Mouse (Mus musculus): ENCODE results near the gene Map4k4. TPM values are rescaled to one million over a fixed set of nuclear protein-coding genes. Genes with fewer than 3 reads are reported as not detected.

Map4k4 gene
- polyA plus RNA-seq, 1 experiment from 2014 or later: 173 TPM

DNA sequence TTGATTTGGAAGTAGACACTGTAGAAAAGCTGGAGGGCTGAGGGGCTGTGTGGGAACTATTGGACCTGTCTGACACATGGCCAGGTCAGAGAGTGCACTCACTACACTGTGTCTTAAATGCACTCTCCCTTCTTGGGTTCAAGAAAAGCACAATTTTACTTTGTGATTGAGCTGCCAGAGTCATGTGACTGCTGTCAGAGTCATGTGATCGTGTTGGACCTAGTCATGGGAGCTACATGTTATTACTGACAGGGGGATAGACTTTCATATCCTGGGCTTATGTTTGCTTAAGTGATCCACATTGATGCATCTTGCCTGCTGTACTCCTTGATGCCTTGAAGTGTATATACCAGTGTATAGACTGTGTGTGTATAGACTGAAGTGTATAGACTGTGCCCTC lies 59.9 kb downstream of the Map4k4 start:
- CTCF ChIA-PET: interaction anchor here (1.2 to 1.6 kb wide), 2 partner anchors 14 to 17 kb away, joined by 4 read pairs; no protein-coding TSS in a partner anchor
- TF ChIP-seq CTCF (IDR thresholded peaks at IDR 0.05): no peak
- in situ Hi-C loops (cut with MboI; ENCODE audit: low pct_unique_long_range_greater_than_20kb): loop anchor here (10.0 kb wide), 1 partner anchor 196 kb away; no protein-coding TSS in a partner anchor
- POLR2A ChIA-PET: no interaction called here
- DNase-seq (ENCODE audit: low read depth, low spot score): no peak
- H3K27me3 ChIP-seq: no peaks in the 10 kb centered on the region
- ATAC-seq: no peak

DNA sequence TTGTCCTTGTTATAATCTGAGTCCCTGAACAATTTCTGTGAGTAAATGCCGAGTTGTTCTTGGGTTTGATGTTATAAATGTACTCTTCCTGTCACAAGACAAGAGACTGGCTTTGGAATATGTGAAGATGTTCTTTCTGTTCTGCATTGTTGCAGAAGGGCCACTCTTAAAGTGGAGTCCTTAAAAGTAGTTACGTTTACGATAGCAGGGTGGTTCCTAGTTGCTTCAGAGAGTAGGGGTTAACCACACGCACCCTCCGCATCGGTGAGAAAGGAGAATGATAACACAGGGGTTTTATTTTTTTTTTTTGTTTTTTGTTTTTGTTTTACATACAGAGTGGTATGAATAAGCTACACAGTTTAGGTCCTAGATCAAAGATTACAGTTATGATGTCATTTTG lies 60.4 kb downstream of the Map4k4 start:
- POLR2A ChIA-PET: no interaction called here
- no peak for ATAC-seq
- no peaks in the 10 kb centered on the region for H3K27me3 ChIP-seq
- CTCF ChIA-PET: interaction anchor here (1.2 to 1.6 kb wide), 2 partner anchors 15 to 17 kb away, joined by 4 read pairs; no protein-coding TSS in a partner anchor
- DNase-seq (ENCODE audit: low read depth, low spot score): no peak
- in situ Hi-C loops (cut with MboI; ENCODE audit: low pct_unique_long_range_greater_than_20kb): loop anchor here (10.0 kb wide), 1 partner anchor 196 kb away; no protein-coding TSS in a partner anchor
- TF ChIP-seq CTCF (IDR thresholded peaks at IDR 0.05): no peak

DNA sequence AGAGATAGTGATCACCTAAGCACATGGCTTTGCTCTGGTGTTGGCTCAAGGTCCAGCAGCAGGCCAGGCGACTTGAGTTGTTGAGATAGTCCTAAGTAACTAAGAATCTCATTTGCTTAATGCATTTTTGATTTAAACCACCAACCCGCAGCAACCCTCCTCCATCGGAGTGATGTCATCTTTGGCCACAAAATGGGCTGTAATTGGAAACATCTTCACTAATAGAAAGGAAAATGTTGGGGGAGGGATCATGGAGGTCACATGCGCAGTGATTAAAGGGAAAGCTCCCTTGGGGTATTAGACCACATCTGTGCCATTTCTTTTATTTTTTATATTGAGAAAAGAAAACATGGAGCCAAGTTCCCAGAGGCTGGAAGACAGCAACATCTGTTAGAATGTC lies 61.6 kb downstream of the Map4k4 start:
- H3K27me3 ChIP-seq: no peaks in the 10 kb centered on the region
- DNase-seq (ENCODE audit: low read depth, low spot score) (no peak), ATAC-seq (no peak)
- ChIA-PET CTCF (interaction anchor here (2.3 kb wide), 1 partner anchor 8 kb away, joined by 9 read pairs; no protein-coding TSS in a partner anchor), POLR2A (no interaction called here)
- in situ Hi-C loops (cut with MboI; ENCODE audit: low pct_unique_long_range_greater_than_20kb): loop anchor here (10.0 kb wide), 1 partner anchor 198 kb away; no protein-coding TSS in a partner anchor
- no peak for TF ChIP-seq CTCF (IDR thresholded peaks at IDR 0.05)

DNA sequence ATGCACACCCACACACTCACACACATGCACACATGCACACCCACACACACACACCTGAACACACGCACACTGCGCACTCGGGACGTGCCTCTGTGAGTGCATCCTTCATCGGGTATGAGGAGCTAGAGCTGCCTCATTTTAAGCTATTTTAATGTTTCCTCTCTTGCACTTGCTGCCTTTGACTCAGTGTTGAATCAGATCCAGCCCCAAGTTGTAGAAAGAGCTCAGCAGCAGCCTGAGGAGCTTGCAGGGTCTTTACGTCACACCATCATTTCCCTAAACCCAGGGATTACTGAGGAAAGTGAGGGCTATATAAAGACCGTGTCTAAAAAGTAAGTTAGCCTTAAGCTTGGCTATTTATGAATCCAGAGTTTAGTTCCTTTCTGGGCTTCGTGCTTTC lies 62.1 kb downstream of the Map4k4 start:
- DNase-seq (ENCODE audit: low read depth, low spot score) (no peak), ATAC-seq (no peak)
- TF ChIP-seq CTCF (IDR thresholded peaks at IDR 0.05): no peak
- ChIA-PET POLR2A (interaction anchor here (1.4 kb wide), 1 partner anchor 16 kb away, joined by 4 read pairs; no protein-coding TSS in a partner anchor), CTCF (interaction anchor here (0.9 to 2.3 kb wide), 2 partner anchors 9 to 51 kb away, joined by 3 to 9 read pairs; no protein-coding TSS in a partner anchor)
- in situ Hi-C loops (cut with MboI; ENCODE audit: low pct_unique_long_range_greater_than_20kb): loop anchor here (10.0 kb wide), 1 partner anchor 198 kb away; no protein-coding TSS in a partner anchor
- H3K27me3 ChIP-seq: no peaks in the 10 kb centered on the region

DNA sequence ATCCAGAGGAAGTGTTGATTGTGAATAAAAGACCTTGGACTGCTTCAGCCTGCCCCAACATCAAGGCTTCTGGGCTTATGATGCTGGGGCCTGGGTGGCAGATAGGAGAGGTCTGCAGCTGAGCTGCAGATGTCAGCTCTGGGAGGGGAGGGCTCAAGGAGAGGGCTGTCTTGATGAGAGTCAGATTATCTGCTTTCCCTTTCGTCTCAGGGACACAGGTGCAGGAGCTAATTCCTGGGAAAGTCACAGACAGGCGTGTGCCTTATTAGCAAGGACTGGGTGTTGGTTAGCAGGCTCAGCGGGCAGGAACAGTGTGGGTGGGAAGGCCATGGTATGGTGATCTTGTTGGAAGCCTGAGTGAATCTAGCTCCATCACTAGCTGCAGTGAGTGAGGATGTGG lies 63.1 kb downstream of the Map4k4 start:
- CTCF ChIA-PET: interaction anchor here (0.7 to 2.3 kb wide), 4 partner anchors 10 to 61 kb away, joined by 3 to 9 read pairs (median 3); no protein-coding TSS in a partner anchor
- POLR2A ChIA-PET: interaction anchor here (0.7 to 1.4 kb wide), 2 partner anchors 15 to 17 kb away, joined by 3 to 4 read pairs; no protein-coding TSS in a partner anchor
- ATAC-seq: no peak
- in situ Hi-C loops (cut with MboI; ENCODE audit: low pct_unique_long_range_greater_than_20kb): loop anchor here (10.0 kb wide), 1 partner anchor 199 kb away; no protein-coding TSS in a partner anchor
- H3K27me3 ChIP-seq: no peaks in the 10 kb centered on the region
- TF ChIP-seq CTCF (IDR thresholded peaks at IDR 0.05): no peak
- no peak for DNase-seq (ENCODE audit: low read depth, low spot score)

DNA sequence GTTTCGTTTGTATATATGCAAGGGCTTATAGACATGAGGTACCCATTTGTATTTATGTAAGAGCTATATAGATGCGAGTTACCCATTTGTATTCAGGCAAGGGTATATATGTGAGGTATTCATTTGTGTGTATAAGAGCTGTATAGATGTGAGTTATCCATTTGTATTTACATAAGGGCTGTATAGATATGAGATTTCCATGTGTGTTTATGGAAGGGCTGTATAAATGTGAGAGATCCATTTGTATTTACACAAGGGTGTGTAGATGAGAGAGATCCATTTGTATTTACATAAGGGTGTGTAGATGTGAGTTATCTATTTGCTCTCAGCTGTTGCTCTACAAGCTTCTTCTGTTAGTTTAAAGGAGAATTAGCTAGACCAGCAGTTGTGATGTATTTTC lies 63.7 kb downstream of the Map4k4 start:
- ATAC-seq: no peak
- no peaks in the 10 kb centered on the region for H3K27me3 ChIP-seq
- DNase-seq (ENCODE audit: low read depth, low spot score): no peak
- in situ Hi-C loops (cut with MboI; ENCODE audit: low pct_unique_long_range_greater_than_20kb): loop anchor here (10.0 kb wide), 1 partner anchor 200 kb away; no protein-coding TSS in a partner anchor
- TF ChIP-seq CTCF (IDR thresholded peaks at IDR 0.05): no peak
- POLR2A ChIA-PET: interaction anchor here (0.7 to 1.4 kb wide), 3 partner anchors 16 to 25 kb away, joined by 3 to 4 read pairs (median 3); no protein-coding TSS in a partner anchor
- CTCF ChIA-PET: interaction anchor here (0.7 to 1.5 kb wide), 3 partner anchors 10 to 62 kb away, joined by 3 read pairs; no protein-coding TSS in a partner anchor

DNA sequence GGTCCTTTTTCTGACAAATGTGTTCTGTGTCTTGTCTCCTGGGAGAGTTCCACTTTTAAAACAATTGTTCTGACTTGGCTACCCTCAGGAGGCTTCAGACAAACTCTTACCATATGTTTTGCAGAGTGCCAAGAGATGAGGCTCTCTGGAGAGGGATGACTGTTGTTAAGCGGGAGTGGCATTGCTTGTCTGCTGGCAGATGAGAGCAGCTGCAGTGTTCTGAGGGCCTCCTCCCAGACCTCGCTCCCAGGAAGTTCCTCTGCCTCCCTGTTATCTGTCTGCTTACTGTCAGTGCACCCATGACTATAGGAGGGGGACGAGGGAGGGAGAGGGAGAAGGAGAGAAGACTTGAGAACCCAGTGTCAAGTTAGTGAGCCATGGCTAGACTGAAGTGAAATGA lies 64.7 kb downstream of the Map4k4 start:
- POLR2A ChIA-PET: no interaction called here
- DNase-seq (ENCODE audit: low read depth, low spot score): no peak
- no peak for ATAC-seq
- CTCF ChIA-PET: interaction anchor here (1.5 kb wide), 1 partner anchor 9 kb away, joined by 3 read pairs; no protein-coding TSS in a partner anchor
- no peaks in the 10 kb centered on the region for H3K27me3 ChIP-seq
- no peak for TF ChIP-seq CTCF (IDR thresholded peaks at IDR 0.05)
- in situ Hi-C loops (cut with MboI; ENCODE audit: low pct_unique_long_range_greater_than_20kb): loop anchor here (10.0 kb wide), 1 partner anchor 201 kb away; no protein-coding TSS in a partner anchor

DNA sequence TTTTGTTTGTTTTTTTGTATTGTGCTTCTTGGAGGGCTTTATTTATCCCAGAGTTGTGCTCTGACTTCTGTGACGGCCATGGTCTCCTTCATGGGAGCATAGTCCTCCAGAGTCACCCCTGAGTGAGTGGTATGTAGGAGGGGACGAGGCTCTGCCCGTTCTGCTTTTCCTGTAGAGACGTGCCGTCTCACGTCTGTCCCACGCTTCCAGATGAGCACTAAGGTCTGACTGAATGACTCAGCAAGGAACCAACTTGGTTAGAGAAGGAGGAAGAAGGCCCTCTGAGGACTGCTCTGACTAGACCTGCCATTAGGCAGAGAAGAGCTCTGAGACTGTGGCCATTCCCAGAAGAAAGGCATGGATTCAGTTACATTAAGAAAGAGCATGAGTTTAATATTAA lies 68.3 kb downstream of the Map4k4 start:
- H3K27me3 ChIP-seq: no peaks in the 10 kb centered on the region
- ATAC-seq: no peak
- in situ Hi-C loops (cut with MboI; ENCODE audit: low pct_unique_long_range_greater_than_20kb): loop anchor here (10.0 kb wide), 1 partner anchor 204 kb away; no protein-coding TSS in a partner anchor
- no peak for DNase-seq (ENCODE audit: low read depth, low spot score)
- ChIA-PET POLR2A (no interaction called here), CTCF (no interaction called here)
- TF ChIP-seq CTCF (IDR thresholded peaks at IDR 0.05): no peak

DNA sequence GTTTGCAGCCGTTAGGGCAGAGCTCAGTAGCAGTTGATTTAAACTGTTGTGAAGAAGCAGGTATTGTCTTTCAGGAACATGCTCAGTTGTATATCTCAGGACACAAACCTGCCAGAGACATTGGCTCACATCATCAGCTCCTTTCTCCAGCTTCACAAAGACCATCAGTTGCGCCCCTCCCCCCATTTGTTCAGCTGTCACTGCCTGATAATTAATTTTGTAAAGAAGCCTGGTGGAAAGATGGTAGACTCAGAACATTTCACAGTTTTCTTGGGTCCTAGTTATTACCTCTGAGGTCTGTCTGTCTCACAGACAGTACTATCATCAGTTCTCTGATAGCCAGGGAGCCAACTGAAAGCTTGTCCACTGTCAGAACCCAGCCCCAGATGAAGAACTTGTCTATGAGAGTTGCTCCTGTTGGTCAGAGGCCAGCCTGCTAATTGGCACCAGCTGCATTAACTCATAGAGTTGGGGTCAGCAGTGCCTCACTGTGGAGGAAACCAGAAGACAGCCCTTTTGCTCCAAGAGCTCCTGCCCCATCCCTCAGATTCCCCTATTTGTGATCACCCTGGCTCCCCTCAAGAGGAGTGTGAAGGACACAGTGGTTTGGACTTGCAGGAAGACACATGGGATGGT lies 69.2 kb downstream of the Map4k4 start:
- no peaks in the 10 kb centered on the region for H3K27me3 ChIP-seq
- ATAC-seq (no peak), DNase-seq (ENCODE audit: low read depth, low spot score) (no peak)
- ChIA-PET POLR2A (no interaction called here), CTCF (interaction anchor here (0.8 kb wide), 1 partner anchor 17 kb away, joined by 3 read pairs; no protein-coding TSS in a partner anchor)
- no peak for TF ChIP-seq CTCF (IDR thresholded peaks at IDR 0.05)
- in situ Hi-C loops (cut with MboI; ENCODE audit: low pct_unique_long_range_greater_than_20kb): loop anchor here (10.0 kb wide), 1 partner anchor 205 kb away; no protein-coding TSS in a partner anchor

DNA sequence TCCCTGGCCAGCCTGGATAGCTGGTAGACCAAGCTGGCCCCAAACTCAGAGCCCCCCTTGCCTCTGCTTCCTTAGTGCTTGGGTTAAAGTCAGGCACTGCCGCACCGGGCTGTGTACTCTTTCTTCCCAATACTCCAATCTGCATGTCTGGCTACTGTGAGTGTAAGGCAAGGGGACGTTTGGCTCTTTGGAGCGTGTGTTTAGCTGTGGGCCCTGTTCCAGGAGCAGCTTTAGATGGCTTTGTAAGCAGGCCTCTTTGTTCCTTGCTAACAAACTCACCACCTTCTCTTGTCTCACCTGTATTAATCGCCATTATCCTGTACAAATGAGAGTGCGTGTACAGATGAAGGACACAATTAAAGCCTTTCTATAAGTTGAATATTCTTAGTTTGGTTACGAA lies 71.7 kb downstream of the Map4k4 start:
- POLR2A ChIA-PET: no interaction called here
- in situ Hi-C loops (cut with MboI; ENCODE audit: low pct_unique_long_range_greater_than_20kb): no loop called here
- TF ChIP-seq CTCF (IDR thresholded peaks at IDR 0.05): no peak
- no peak for DNase-seq (ENCODE audit: low read depth, low spot score)
- no peak for ATAC-seq
- H3K27me3 ChIP-seq: no peaks in the 10 kb centered on the region
- CTCF ChIA-PET: no interaction called here

DNA sequence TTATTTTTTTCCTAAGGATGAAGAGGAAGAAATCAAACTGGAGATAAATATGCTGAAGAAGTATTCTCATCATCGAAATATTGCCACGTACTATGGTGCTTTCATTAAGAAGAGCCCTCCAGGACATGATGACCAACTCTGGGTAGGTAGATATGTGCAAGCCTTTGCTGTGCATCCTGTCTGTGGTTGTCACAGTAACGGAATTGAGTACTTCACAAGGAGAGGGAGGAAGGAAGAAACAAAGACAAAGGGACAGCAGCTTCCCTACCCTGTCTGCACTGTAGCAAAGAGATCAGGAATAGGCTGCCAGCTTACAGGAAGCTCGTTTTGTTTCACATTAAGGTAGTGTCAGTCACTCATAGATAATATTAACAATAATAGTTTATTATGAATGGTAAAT lies 73.2 kb downstream of the Map4k4 start:
- TF ChIP-seq CTCF (IDR thresholded peaks at IDR 0.05): no peak
- ATAC-seq: no peak
- no peaks in the 10 kb centered on the region for H3K27me3 ChIP-seq
- CTCF ChIA-PET: interaction anchor here (0.8 to 1.4 kb wide), 3 partner anchors 9 to 62 kb away, joined by 3 read pairs; no protein-coding TSS in a partner anchor
- POLR2A ChIA-PET: no interaction called here
- in situ Hi-C loops (cut with MboI; ENCODE audit: low pct_unique_long_range_greater_than_20kb): no loop called here
- no peak for DNase-seq (ENCODE audit: low read depth, low spot score)

All from Patski (cell line).